Mouse (Mus musculus) cortical plate, adult 2 months (tissue): ENCODE measurements around the gene Timeless.

ENCODE experiments used
- CTCF ChIP-seq: fragments of 200-500 bp; IDR thresholded peaks from 2 replicates; pipeline ENCODE4 v1.5.1; 2011; ENCODE audit warnings: mild to moderate bottlenecking, control low read depth, low read length; ENCODE audit not compliant: insufficient read depth; ENCODE audit errors: extremely low read depth
- POLR2A ChIP-seq: fragments of 200-500 bp; IDR thresholded peaks from 2 replicates; pipeline ENCODE4 v1.6.1; 2011; ENCODE audit warnings: mild to moderate bottlenecking, low read length, control low read depth; ENCODE audit not compliant: insufficient read depth; ENCODE audit errors: extremely low read depth

DNA sequence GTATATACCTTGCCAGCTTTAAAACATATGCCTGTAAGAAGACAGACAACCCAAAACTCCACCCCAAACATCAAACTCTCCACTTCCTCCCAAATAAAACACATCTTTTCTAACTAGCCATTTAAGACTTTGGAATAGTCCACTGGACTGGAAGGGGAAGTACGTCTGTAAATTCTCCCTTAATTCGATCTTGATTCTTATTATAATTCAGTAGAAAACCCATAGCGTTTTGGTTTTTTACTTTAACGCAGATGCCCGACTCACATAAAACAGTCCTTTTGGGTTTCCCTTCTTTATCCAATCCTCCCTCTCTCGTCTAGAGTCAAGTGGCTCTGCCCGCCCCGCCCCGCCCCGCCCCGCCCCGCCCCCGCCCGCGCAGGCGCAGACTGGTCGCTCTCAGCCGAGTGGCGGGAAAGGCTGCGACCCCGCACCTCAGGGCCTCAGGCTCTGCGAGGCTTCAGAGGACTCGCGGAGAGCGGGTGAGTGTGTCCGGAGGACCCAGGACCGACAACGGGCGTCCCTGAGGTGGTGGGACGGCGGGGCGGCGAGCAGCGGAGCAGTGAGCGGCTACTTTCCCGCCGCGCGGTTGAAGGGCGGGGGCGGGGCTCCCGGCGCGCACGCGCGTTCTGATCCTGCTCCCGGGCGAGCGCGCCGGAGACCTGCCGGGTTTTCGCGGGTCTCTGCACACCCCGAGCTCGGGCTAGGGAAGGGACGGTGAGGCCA, at the start of gene Timeless:
- TF ChIP-seq CTCF (no peak), POLR2A (peak; percentile 83)
